Mouse (Mus musculus) adrenal gland, postnatal 4 days (tissue): ENCODE data around the gene Cdh13. TPM values are rescaled to one million over a fixed set of nuclear protein-coding genes. Genes with fewer than 3 reads are reported as not detected.

ENCODE experiments used
- DNase-seq, 2 experiments: peaks; one replicate each; pipeline ENCODE4 v3.0.0; 2021 to 2022; ENCODE audit warnings: low spot score in 2 of 2, mixed read lengths in 2 of 2
- total RNA-seq, 2 experiments: library from RNA; stranded (reverse); gene quantifications; 2 replicates each; pipeline ENCODE4 v1.2.3; 2021

The Cdh13 gene
- total RNA-seq, 2 experiments from 2014 or later = 9.0 to 11.0 TPM

GRCm38 (mm10) chr8:118552842-118553241 lies 269.3 kb downstream of the Cdh13 start:
- no peak for DNase-seq

GRCm38 (mm10) chr8:118564024-118564423 lies 280.5 kb downstream of the Cdh13 start:
- DNase-seq = no peak

- no peak for DNase-seq
Measured at GRCm38 (mm10) chr8:118565186-118565585, 281.7 kb downstream of the Cdh13 start.

GRCm38 (mm10) chr8:118565887-118566747 lies 282.6 kb downstream of the Cdh13 start:
- DNase-seq = no peak

- DNase-seq = no peak
Measured at GRCm38 (mm10) chr8:118569366-118569765, 285.8 kb downstream of the Cdh13 start.

- DNase-seq = no peak
Measured at GRCm38 (mm10) chr8:118581256-118581655, 297.7 kb downstream of the Cdh13 start.

- DNase-seq = no peak
Measured at GRCm38 (mm10) chr8:118582185-118582584, 298.7 kb downstream of the Cdh13 start.

- no peak for DNase-seq
Measured at GRCm38 (mm10) chr8:118587981-118588380, 304.4 kb downstream of the Cdh13 start.

GRCm38 (mm10) chr8:118596816-118597215 lies 313.3 kb downstream of the Cdh13 start:
- DNase-seq = no peak

GRCm38 (mm10) chr8:118601376-118601775 lies 317.8 kb downstream of the Cdh13 start:
- DNase-seq = no peak

- DNase-seq = no peak
Measured at GRCm38 (mm10) chr8:118602074-118602473, 318.5 kb downstream of the Cdh13 start.

- DNase-seq = no peak
Measured at GRCm38 (mm10) chr8:118611551-118611950, 328.0 kb downstream of the Cdh13 start.

- DNase-seq = no peak
Measured at GRCm38 (mm10) chr8:118618195-118618594, 334.7 kb downstream of the Cdh13 start.

- no peak for DNase-seq
Measured at GRCm38 (mm10) chr8:118626425-118626824, 342.9 kb downstream of the Cdh13 start.

GRCm38 (mm10) chr8:118627737-118628136 lies 344.2 kb downstream of the Cdh13 start:
- DNase-seq = no peak

GRCm38 (mm10) chr8:118628702-118629101 lies 345.2 kb downstream of the Cdh13 start:
- DNase-seq = no peak

GRCm38 (mm10) chr8:118635296-118636060 lies 351.9 kb downstream of the Cdh13 start:
- no peak for DNase-seq

- no peak for DNase-seq
Measured at GRCm38 (mm10) chr8:118639606-118640005, 356.1 kb downstream of the Cdh13 start.

- no peak for DNase-seq
Measured at GRCm38 (mm10) chr8:118641799-118642198, 358.3 kb downstream of the Cdh13 start.

GRCm38 (mm10) chr8:118648801-118649537 lies 365.4 kb downstream of the Cdh13 start:
- DNase-seq = no peak

- no peak for DNase-seq
Measured at GRCm38 (mm10) chr8:118649981-118650380, 366.4 kb downstream of the Cdh13 start.
